Comparison of ENCODE assay signal across 10 mouse cellular contexts in genomic region chr11:103026901-103027300, GRCm38 (mm10). TPM values are rescaled to one million over a fixed set of nuclear protein-coding genes. Genes with fewer than 3 reads are reported as not detected.
DNase-seq lines count a peak whose midpoint lies in the region; ATAC-seq and TF ChIP-seq lines count a peak whose summit lies in the region.
"Had no signal": no experiment of that assay in that cellular context is flagged by ENCODE, and none has a peak within 500 bp of the region (broad histone marks: within the 10 kb centered on the region; RNA-seq: fewer than 3 reads in every experiment).

No protein-coding gene starts in this region.

- no peaks in the 10 kb centered on the region for H3K27me3 ChIP-seq in intestine, embryonic 14.5 days (replicated peaks; ENCODE audit: control insufficient read depth, insufficient read depth, low read length)
- no peaks in the 10 kb centered on the region for H3K27me3 ChIP-seq in intestine, embryonic 16.5 days (replicated peaks; ENCODE audit: control insufficient read depth, insufficient read depth, low read length)
- H3K27me3 ChIP-seq in C2C12 (ENCODE audit: control insufficient read depth, insufficient read depth, insufficient read length) = no peaks in the 10 kb centered on the region
- no peaks in the 10 kb centered on the region for H3K27me3 ChIP-seq in embryonic facial prominence, embryonic 13.5 days
- H3K27me3 ChIP-seq in liver, embryonic 11.5 days (replicated peaks; ENCODE audit: control insufficient read depth, insufficient read depth, low read length) = no peaks in the 10 kb centered on the region

- H3K36me3 ChIP-seq in intestine, embryonic 14.5 days (ENCODE audit: control insufficient read depth, insufficient read depth, low read length) = peaks cover 16% of the 10 kb centered on the region; the same call in 1 of the 2 replicates
- no peaks in the 10 kb centered on the region for H3K36me3 ChIP-seq in intestine, embryonic 16.5 days (ENCODE audit: control insufficient read depth, insufficient read depth, low read length)
- peaks cover 45% of the 10 kb centered on the region for H3K36me3 ChIP-seq in C2C12 (ENCODE audit: control insufficient read depth, insufficient read depth)
- H3K36me3 ChIP-seq in embryonic facial prominence, embryonic 13.5 days = peaks cover 20% of the 10 kb centered on the region
- peaks cover 7% of the 10 kb centered on the region; the same call in 1 of the 2 replicates for H3K36me3 ChIP-seq in liver, embryonic 11.5 days (ENCODE audit: control insufficient read depth, insufficient read depth, low read length)

- no peaks in the 10 kb centered on the region for H3K9me3 ChIP-seq in intestine, embryonic 14.5 days (ENCODE audit: control insufficient read depth, low read length)
- no peaks in the 10 kb centered on the region for H3K9me3 ChIP-seq in intestine, embryonic 16.5 days (ENCODE audit: control insufficient read depth, low read length)
- H3K9me3 ChIP-seq in embryonic facial prominence, embryonic 13.5 days = no peaks in the 10 kb centered on the region
- H3K9me3 ChIP-seq in liver, embryonic 11.5 days (ENCODE audit: control insufficient read depth, low read length) = no peaks in the 10 kb centered on the region

- peaks cover 22% of the 10 kb centered on the region for H3K4me1 ChIP-seq in intestine, embryonic 14.5 days (replicated peaks; ENCODE audit: control insufficient read depth, insufficient read depth, low read length)
- H3K4me1 ChIP-seq in intestine, embryonic 16.5 days (ENCODE audit: control insufficient read depth, insufficient read depth, low read length) = peaks cover 17% of the 10 kb centered on the region
- peaks cover 31% of the 10 kb centered on the region for H3K4me1 ChIP-seq in embryonic facial prominence, embryonic 13.5 days
- peaks cover 24% of the 10 kb centered on the region for H3K4me1 ChIP-seq in liver, embryonic 11.5 days (replicated peaks; ENCODE audit: control insufficient read depth, insufficient read depth, low read length)

- H3K9ac ChIP-seq in intestine, embryonic 14.5 days (ENCODE audit: low read length) = no peak overlapping the region
- H3K9ac ChIP-seq in intestine, embryonic 16.5 days (ENCODE audit: low read depth, low read length) = no peak overlapping the region
- no peak overlapping the region for H3K9ac ChIP-seq in embryonic facial prominence, embryonic 13.5 days
- H3K9ac ChIP-seq in liver, embryonic 11.5 days (ENCODE audit: low read depth, low read length) = peak overlapping the region; percentile 83

- H3K4me2 ChIP-seq in intestine, embryonic 14.5 days (ENCODE audit: low read length) = peak overlapping the region; percentile 84
- no peak overlapping the region for H3K4me2 ChIP-seq in intestine, embryonic 16.5 days (ENCODE audit: low read depth, low read length)
- H3K4me2 ChIP-seq in embryonic facial prominence, embryonic 13.5 days = peak overlapping the region; percentile 69
- H3K4me2 ChIP-seq in liver, embryonic 11.5 days = peak overlapping the region; percentile 61

- 0 out of 2 replicates have a peak overlapping the region, but pooled peaks have one; percentile 62 for H3K27ac ChIP-seq in intestine, embryonic 14.5 days (ENCODE audit: low read depth)
- H3K27ac ChIP-seq in intestine, embryonic 16.5 days (ENCODE audit: low read length) = no peak overlapping the region; the same call in 1 of the 2 replicates
- no peak overlapping the region for H3K27ac ChIP-seq in embryonic facial prominence, embryonic 13.5 days
- H3K27ac ChIP-seq in liver, embryonic 11.5 days (ENCODE audit: low read depth, low read length) = 0 out of 2 replicates have a peak overlapping the region, but pooled peaks have one; percentile 30

- peak overlapping the region; percentile 18 for H3ac ChIP-seq in C2C12 (ENCODE audit: control insufficient read depth, insufficient read length, low read depth)

- H3K4me3 ChIP-seq in intestine, embryonic 14.5 days (ENCODE audit: low read depth, low read length) = no peak overlapping the region
- no peak overlapping the region for H3K4me3 ChIP-seq in intestine, embryonic 16.5 days (ENCODE audit: low read length)
- peak overlapping the region; percentile 82 for H3K4me3 ChIP-seq in C2C12 (ENCODE audit: insufficient read depth, poor library complexity, severe bottlenecking)
- H3K4me3 ChIP-seq in embryonic facial prominence, embryonic 13.5 days = peak overlapping the region; percentile 65
- peak overlapping the region; percentile 67 for H3K4me3 ChIP-seq in liver, embryonic 11.5 days (ENCODE audit: low read depth, low read length)

- WGBS in intestine, embryonic 14.5 days = 95% methylated on average over 3 of the region's 3 CpGs
- WGBS in intestine, embryonic 16.5 days = 83% methylated on average over 3 of the region's 3 CpGs
- 90% methylated on average over 3 of the region's 3 CpGs for WGBS in embryonic facial prominence, embryonic 13.5 days
- WGBS in liver, embryonic 11.5 days = 82% methylated on average over 3 of the region's 3 CpGs

- peaks cover 43% of the 10 kb centered on the region for H3K79me3 ChIP-seq in C2C12 (ENCODE audit: low read depth)

- peaks cover 52% of the 10 kb centered on the region for H3K79me2 ChIP-seq in C2C12 (ENCODE audit: control insufficient read depth, insufficient read depth)

- DNase-seq in intestine, embryonic 14.5 days (ENCODE audit: low spot score) = no peak
- no peak for DNase-seq in liver, embryonic 11.5 days (ENCODE audit: low spot score)
- no peak for DNase-seq in thymus, postnatal 25 days
- no peak for DNase-seq in layer of hippocampus, postnatal 25 days (ENCODE audit: extremely low spot score in 1 of 2, low spot score in 1 of 2)
- no peak for DNase-seq in retina, embryonic 14.5 days (ENCODE audit: low spot score)
- DNase-seq: cerebellum, postnatal 36 days; retina, postnatal 1 day had no signal

- no peak for ATAC-seq in intestine, embryonic 14.5 days (replicated peaks; ENCODE audit: low FRiP score, low TSS enrichment, low read depth)
- no peak for ATAC-seq in intestine, embryonic 16.5 days
- ATAC-seq in embryonic facial prominence, embryonic 13.5 days (ENCODE audit: insufficient number of reproducible peaks, insufficient read depth, low FRiP score, low TSS enrichment, low read depth) = no peak
- no peak for ATAC-seq in liver, embryonic 11.5 days (replicated peaks; ENCODE audit: low FRiP score)

- no peak for TF ChIP-seq CTCF in C2C12 (IDR thresholded peaks at IDR 0.05; ENCODE audit: control insufficient read depth, insufficient read depth, insufficient read length)

TF ChIP-seq in C2C12, 6 proteins besides CTCF, POLR2A, EP300 and RAD21:
- TF ChIP-seq MYOG (IDR thresholded peaks at IDR 0.05; ENCODE audit: control insufficient read depth, extremely low read depth, insufficient read length) = no peak
- no peak for TF ChIP-seq MAX (IDR thresholded peaks at IDR 0.05)
- no peak for TF ChIP-seq CEBPB (IDR thresholded peaks at IDR 0.05; ENCODE audit: low read depth)
- no peak for TF ChIP-seq FOSL1 (IDR thresholded peaks at IDR 0.05; ENCODE audit: insufficient read depth, low read length, poor library complexity, severe bottlenecking)
- TF ChIP-seq MYOD1 (IDR thresholded peaks at IDR 0.05; ENCODE audit: control insufficient read depth, insufficient read length, low read depth) = no peak
- TF ChIP-seq USF1 (IDR thresholded peaks at IDR 0.05; ENCODE audit: low read depth) = no peak

RNA-seq across cellular contexts. Expression of gene Nmt1, which starts 1.1 kb away (rescaled TPM):
- 69.3 and 69.7 TPM in 2 replicates for polyA plus RNA-seq in intestine, embryonic 14.5 days (2014; fragmentation: Nextera tagmentation; extraction: Ambion mirVana)
- polyA plus RNA-seq in intestine, embryonic 16.5 days (2015; fragmentation: Nextera tagmentation; extraction: Ambion mirVana) = 55.9 and 59.6 TPM in 2 replicates
- polyA plus RNA-seq in C2C12 (2012; fragmentation: generic; extraction: Trizol) = 64.9 TPM
- polyA plus RNA-seq in embryonic facial prominence, embryonic 13.5 days (2015; fragmentation: Nextera tagmentation; extraction: Ambion mirVana) = 67.8 and 68.5 TPM in 2 replicates
- polyA plus RNA-seq in liver, embryonic 11.5 days (2014; fragmentation: Nextera tagmentation; extraction: Ambion mirVana) = 67.8 and 74.6 TPM in 2 replicates
- total RNA-seq in layer of hippocampus, postnatal 25 days (2021) = 100 to 1,000 TPM; 153 to 166 TPM

RNA-seq across cellular contexts. Expression of gene Dcakd, which starts 1.2 kb away (rescaled TPM):
- polyA plus RNA-seq in intestine, embryonic 14.5 days (2014; fragmentation: Nextera tagmentation; extraction: Ambion mirVana) = 164 and 183 TPM in 2 replicates
- polyA plus RNA-seq in intestine, embryonic 16.5 days (2015; fragmentation: Nextera tagmentation; extraction: Ambion mirVana) = 91.5 and 92.7 TPM in 2 replicates
- 185 TPM for polyA plus RNA-seq in C2C12 (2012; fragmentation: generic; extraction: Trizol)
- polyA plus RNA-seq in embryonic facial prominence, embryonic 13.5 days (2015; fragmentation: Nextera tagmentation; extraction: Ambion mirVana) = 189 and 192 TPM in 2 replicates
- 109 and 114 TPM in 2 replicates for polyA plus RNA-seq in liver, embryonic 11.5 days (2014; fragmentation: Nextera tagmentation; extraction: Ambion mirVana)
- 100 to 1,000 TPM; 106 to 109 TPM for total RNA-seq in layer of hippocampus, postnatal 25 days (2021)

Comparison
In these comparisons a context has a peak if more than half of its experiments do, and no peak if none do; other contexts are left out.
1. H3K27ac ChIP-seq: peak in intestine, embryonic 14.5 days (single experiment) and liver, embryonic 11.5 days (single experiment); none in intestine, embryonic 16.5 days (single experiment) and embryonic facial prominence, embryonic 13.5 days (single experiment).
2. H3K4me3 ChIP-seq: peak in C2C12 (single experiment), embryonic facial prominence, embryonic 13.5 days (single experiment) and liver, embryonic 11.5 days (single experiment); none in intestine, embryonic 14.5 days (single experiment) and intestine, embryonic 16.5 days (single experiment).